ENCODE assay signal across 20 mouse cellular contexts in genomic region chr1:106703183-106703582, GRCm38 (mm10). TPM values are rescaled to one million over a fixed set of nuclear protein-coding genes. Genes with fewer than 3 reads are reported as not detected.
DNase-seq lines count a peak whose midpoint lies in the region; ATAC-seq and TF ChIP-seq lines count a peak whose summit lies in the region.
"Had no signal": no experiment of that assay in that cellular context is flagged by ENCODE, and none has a peak within 500 bp of the region (broad histone marks: within the 10 kb centered on the region; RNA-seq: fewer than 3 reads in every experiment).

No protein-coding gene starts in this region.

- dilution Hi-C loops in CH12.LX (cut with MboI; ENCODE audit: extremely low pct_ligation_motif_present, extremely low pct_unique_long_range_greater_than_20kb, low sequenced_read_pairs): loop anchor here (25.0 kb wide), 1 partner anchor 166 kb away; no protein-coding TSS in a partner anchor

- peaks cover 23% of the 10 kb centered on the region for H3K79me2 ChIP-seq in CH12.LX (replicated peaks; ENCODE audit: control insufficient read depth, extremely low read depth, insufficient read depth, poor library complexity, severe bottlenecking)

- 43% methylated on average over 3 of the region's 3 CpGs for WGBS in heart, embryonic 15.5 days
- WGBS in kidney, adult 2 months: 51% methylated on average over 3 of the region's 3 CpGs
- 34% methylated on average over 3 of the region's 3 CpGs for WGBS in forebrain, embryonic 15.5 days
- WGBS in midbrain, postnatal 0 days: 52% methylated on average over 3 of the region's 3 CpGs

- in situ Hi-C loops in CH12.LX (cut with MboI; ENCODE audit: low pct_ligation_motif_present, low pct_unique_long_range_greater_than_20kb, low sequenced_read_pairs): loop anchor here (10.0 to 25.0 kb wide), 2 partner anchors 48 to 641 kb away; no protein-coding TSS in a partner anchor

- H3K27ac ChIP-seq in heart, embryonic 15.5 days: no peak overlapping the region
- H3K27ac ChIP-seq in kidney, adult 2 months (ENCODE audit: insufficient read depth, low read depth, low read length): peak overlapping the region; percentile 73
- no peak overlapping the region; the same call in 1 of the 2 replicates for H3K27ac ChIP-seq in CH12.LX (ENCODE audit: insufficient read depth, low read depth)
- peak overlapping the region; percentile 62 for H3K27ac ChIP-seq in forebrain, embryonic 15.5 days (replicated peaks)
- H3K27ac ChIP-seq in midbrain, postnatal 0 days (ENCODE audit: low read depth, low read length): no peak overlapping the region
- H3K27ac ChIP-seq: heart, embryonic 10.5 days; intestine, embryonic 15.5 days; kidney, embryonic 15.5 days; liver, embryonic 15.5 days; neural tube, embryonic 12.5 days had no signal

- H3K9ac ChIP-seq in heart, embryonic 15.5 days: no peak overlapping the region
- H3K9ac ChIP-seq in CH12.LX (ENCODE audit: insufficient read depth, low read depth): no peak overlapping the region; the same call in 1 of the 2 replicates
- no peak overlapping the region for H3K9ac ChIP-seq in forebrain, embryonic 15.5 days (replicated peaks)
- H3K9ac ChIP-seq in midbrain, postnatal 0 days (replicated peaks; ENCODE audit: low read length, poor library complexity, severe bottlenecking): no peak overlapping the region
- H3K9ac ChIP-seq: intestine, embryonic 15.5 days; kidney, embryonic 15.5 days; liver, embryonic 15.5 days; neural tube, embryonic 12.5 days had no signal

- no peak for ATAC-seq in heart, embryonic 15.5 days (replicated peaks; ENCODE audit: insufficient number of reproducible peaks, insufficient read depth, low FRiP score, low read depth)
- peak; percentile 46 for ATAC-seq in forebrain, embryonic 15.5 days (replicated peaks)
- no peak for ATAC-seq in midbrain, postnatal 0 days (ENCODE audit: low FRiP score)
- ATAC-seq: intestine, embryonic 15.5 days had no signal

- H3K4me3 ChIP-seq in heart, embryonic 15.5 days: no peak overlapping the region
- H3K4me3 ChIP-seq in kidney, adult 2 months (ENCODE audit: insufficient read depth, low read depth, low read length): no peak overlapping the region
- H3K4me3 ChIP-seq in CH12.LX (replicated peaks in 1 of 3; ENCODE audit: low read depth in 2 of 3, low read length in 2 of 3, poor library complexity in 1 of 3): no peak overlapping the region
- no peak overlapping the region for H3K4me3 ChIP-seq in forebrain, embryonic 15.5 days
- H3K4me3 ChIP-seq in midbrain, postnatal 0 days (ENCODE audit: low read depth, low read length): no peak overlapping the region
- H3K4me3 ChIP-seq: heart, embryonic 10.5 days; intestine, embryonic 15.5 days; kidney, embryonic 15.5 days; liver, embryonic 15.5 days; neural tube, embryonic 12.5 days had no signal

- DNase-seq in heart, postnatal 14 days: no peak
- no peak for DNase-seq in kidney, adult 2 months
- DNase-seq in kidney, postnatal 25 days: no peak
- DNase-seq in CH12.LX (ENCODE audit: extremely low read depth): no peak
- DNase-seq in urinary bladder, postnatal 10 days (ENCODE audit: low spot score): no peak
- no peak for DNase-seq in midbrain, postnatal 0 days (ENCODE audit: low spot score)
- DNase-seq: adrenal gland, postnatal 10 days; cerebellum, adult 18-20 months; gastrocnemius, postnatal 36 days; layer of hippocampus, adult 9-11 months; right cerebral cortex, postnatal 25 days; spleen, adult 18-20 months had no signal

- no peaks in the 10 kb centered on the region for H3K36me3 ChIP-seq in heart, embryonic 15.5 days
- no peaks in the 10 kb centered on the region for H3K36me3 ChIP-seq in kidney, adult 2 months (ENCODE audit: control insufficient read depth, insufficient read depth, low read length)
- peaks cover 0 to 7% of the 10 kb centered on the region in 2 experiments for H3K36me3 ChIP-seq in CH12.LX (replicated peaks in 1 of 2; ENCODE audit: control insufficient read depth in 1 of 2, insufficient read depth in 1 of 2, low read length in 1 of 2)
- H3K36me3 ChIP-seq in forebrain, embryonic 15.5 days: no peaks in the 10 kb centered on the region
- no peaks in the 10 kb centered on the region for H3K36me3 ChIP-seq in midbrain, postnatal 0 days (ENCODE audit: insufficient read depth, low read length)
- H3K36me3 ChIP-seq: heart, embryonic 10.5 days; intestine, embryonic 15.5 days; kidney, embryonic 15.5 days; liver, embryonic 15.5 days; neural tube, embryonic 12.5 days had no signal

- no peak for TF ChIP-seq EP300 in CH12.LX (IDR thresholded peaks at IDR 0.05; ENCODE audit: low read length)

- H3K4me1 ChIP-seq in heart, embryonic 15.5 days (replicated peaks): peaks cover 10% of the 10 kb centered on the region
- H3K4me1 ChIP-seq in kidney, adult 2 months (ENCODE audit: control insufficient read depth, insufficient read depth, low read length): peaks cover 19% of the 10 kb centered on the region
- H3K4me1 ChIP-seq in CH12.LX (ENCODE audit: control insufficient read depth in 1 of 2, insufficient read depth in 2 of 2): peaks cover 6 to 51% of the 10 kb centered on the region in 2 experiments; a peak in 3 of 4 replicates
- peaks cover 28% of the 10 kb centered on the region for H3K4me1 ChIP-seq in forebrain, embryonic 15.5 days
- H3K4me1 ChIP-seq in midbrain, postnatal 0 days (ENCODE audit: insufficient read depth, low read length): peaks cover 1% of the 10 kb centered on the region; the same call in 1 of the 2 replicates
- H3K4me1 ChIP-seq: intestine, embryonic 15.5 days; liver, embryonic 15.5 days; neural tube, embryonic 12.5 days had no signal

- no peak for TF ChIP-seq POLR2A in kidney, adult 2 months (IDR thresholded peaks at IDR 0.05; ENCODE audit: low read depth, low read length)
- TF ChIP-seq POLR2A in CH12.LX (IDR thresholded peaks at IDR 0.05; ENCODE audit: low read depth, low read length): no peak

- no peak for TF ChIP-seq RAD21 in CH12.LX (IDR thresholded peaks at IDR 0.05; ENCODE audit: low read depth, low read length)

- no peaks in the 10 kb centered on the region for H3K27me3 ChIP-seq in heart, embryonic 15.5 days
- H3K27me3 ChIP-seq in kidney, adult 2 months (replicated peaks; ENCODE audit: control insufficient read depth, insufficient read depth, low read length): no peaks in the 10 kb centered on the region
- H3K27me3 ChIP-seq in CH12.LX (replicated peaks): no peaks in the 10 kb centered on the region
- H3K27me3 ChIP-seq in forebrain, embryonic 15.5 days: no peaks in the 10 kb centered on the region
- H3K27me3 ChIP-seq in midbrain, postnatal 0 days (ENCODE audit: insufficient read depth, low read length): no peaks in the 10 kb centered on the region
- H3K27me3 ChIP-seq: intestine, embryonic 15.5 days; kidney, embryonic 15.5 days; liver, embryonic 15.5 days; neural tube, embryonic 12.5 days had no signal

- H3K9me3 ChIP-seq in heart, embryonic 15.5 days (replicated peaks): no peaks in the 10 kb centered on the region
- no peaks in the 10 kb centered on the region for H3K9me3 ChIP-seq in CH12.LX (replicated peaks; ENCODE audit: low read length)
- H3K9me3 ChIP-seq in forebrain, embryonic 15.5 days: no peaks in the 10 kb centered on the region
- no peaks in the 10 kb centered on the region for H3K9me3 ChIP-seq in midbrain, postnatal 0 days (ENCODE audit: low read length)
- H3K9me3 ChIP-seq: heart, embryonic 10.5 days; intestine, embryonic 15.5 days; kidney, embryonic 15.5 days; liver, embryonic 15.5 days; neural tube, embryonic 12.5 days had no signal

- intact Hi-C loops in heart, postnatal 14 days (cut with DNase I): no loop called here

- 0 out of 2 replicates have a peak overlapping the region, but pooled peaks have one; percentile 0 for H3K4me2 ChIP-seq in heart, embryonic 15.5 days
- H3K4me2 ChIP-seq in CH12.LX (ENCODE audit: insufficient read depth, low read depth, poor library complexity, severe bottlenecking): peak overlapping the region; percentile 32; the same call in 1 of the 2 replicates
- no peak overlapping the region for H3K4me2 ChIP-seq in forebrain, embryonic 15.5 days (replicated peaks)
- no peak overlapping the region for H3K4me2 ChIP-seq in midbrain, postnatal 0 days (ENCODE audit: low read depth, low read length, poor library complexity, severe bottlenecking)
- H3K4me2 ChIP-seq: intestine, embryonic 15.5 days; kidney, embryonic 15.5 days; liver, embryonic 15.5 days; midbrain, embryonic 11.5 days; neural tube, embryonic 12.5 days had no signal

- no peak for TF ChIP-seq CTCF in kidney, adult 2 months (conservative IDR thresholded peaks at IDR 0.05; ENCODE audit: insufficient read depth, insufficient read length, low read depth, low read length)
- no peak for TF ChIP-seq CTCF in CH12.LX (conservative IDR thresholded peaks at IDR 0.05 in 1 of 2, IDR thresholded peaks at IDR 0.05 in 1 of 2; ENCODE audit: low read depth in 2 of 2, low read length in 2 of 2)
- TF ChIP-seq CTCF in midbrain, postnatal 0 days (IDR thresholded peaks at IDR 0.05): no peak

TF ChIP-seq in CH12.LX, 34 proteins besides CTCF, POLR2A, EP300 and RAD21 (continues in another document):
- no peak for TF ChIP-seq E2F4 (IDR thresholded peaks at IDR 0.05; ENCODE audit: insufficient replicate concordance, low read depth, low read length)
- no peak for TF ChIP-seq TBP (conservative IDR thresholded peaks at IDR 0.05; ENCODE audit: low read depth, low read length)
- TF ChIP-seq MAFK (IDR thresholded peaks at IDR 0.05; ENCODE audit: insufficient replicate concordance, low read length): no peak
- TF ChIP-seq RCOR1 (conservative IDR thresholded peaks at IDR 0.05; ENCODE audit: low read depth, low read length): no peak
- TF ChIP-seq MAX (IDR thresholded peaks at IDR 0.05; ENCODE audit: low read length): no peak

RNA-seq across cellular contexts. Expression of gene Bcl2, which starts 10.9 kb away (rescaled TPM):
- 7.4 and 10.1 TPM in 2 replicates for polyA plus RNA-seq in heart, embryonic 15.5 days (2015; fragmentation: Nextera tagmentation; extraction: Ambion mirVana)
- total RNA-seq in heart, postnatal 14 days (2021): 1 to 10 TPM; 5.6 to 7.0 TPM
- 1.9 and 2.6 TPM in 2 replicates for polyA plus RNA-seq in kidney, adult 2 months (2012; rRNA removed)
- 7.6 and 13.6 TPM in 2 replicates for total RNA-seq in CH12.LX (2012; rRNA removed)
- total RNA-seq in CH12.LX (2014; rRNA removed): 8.7 and 9.6 TPM in 2 replicates
- 4.5 and 4.7 TPM in 2 replicates for polyA plus RNA-seq in CH12.LX (2012; ENCODE audit: insufficient read length, low read depth)
- 13.2 and 15.3 TPM in 2 replicates for polyA plus RNA-seq in forebrain, embryonic 15.5 days (2015; fragmentation: Nextera tagmentation; extraction: Ambion mirVana)
- 13.5 and 18.8 TPM in 2 replicates for total RNA-seq in midbrain, postnatal 0 days (2014; rRNA removed)
- polyA plus RNA-seq in midbrain, postnatal 0 days (2015; fragmentation: Nextera tagmentation; extraction: Ambion mirVana): 6.8 and 9.0 TPM in 2 replicates

RNA-seq across cellular contexts. Expression of gene Kdsr, which starts 56.3 kb away (rescaled TPM):
- polyA plus RNA-seq in heart, embryonic 15.5 days (2015; fragmentation: Nextera tagmentation; extraction: Ambion mirVana): 7.4 and 9.0 TPM in 2 replicates
- total RNA-seq in heart, postnatal 14 days (2021): 1 to 10 TPM; 6.2 to 9.0 TPM
- polyA plus RNA-seq in kidney, adult 2 months (2012; rRNA removed): 7.6 and 13.3 TPM in 2 replicates
- total RNA-seq in CH12.LX (2012; rRNA removed): 4.7 and 6.4 TPM in 2 replicates
- 3.3 and 3.8 TPM in 2 replicates for total RNA-seq in CH12.LX (2014; rRNA removed)
- polyA plus RNA-seq in CH12.LX (2012; ENCODE audit: insufficient read length, low read depth): 6.3 and 8.5 TPM in 2 replicates
- polyA plus RNA-seq in forebrain, embryonic 15.5 days (2015; fragmentation: Nextera tagmentation; extraction: Ambion mirVana): 13.0 and 14.4 TPM in 2 replicates
- 10.6 and 14.3 TPM in 2 replicates for total RNA-seq in midbrain, postnatal 0 days (2014; rRNA removed)
- 17.1 and 18.9 TPM in 2 replicates for polyA plus RNA-seq in midbrain, postnatal 0 days (2015; fragmentation: Nextera tagmentation; extraction: Ambion mirVana)

Comparison
In these comparisons a context has a peak if more than half of its experiments do, and no peak if none do; other contexts are left out.
1. H3K27ac ChIP-seq: peak in kidney, adult 2 months (single experiment) and forebrain, embryonic 15.5 days (single experiment); none in heart, embryonic 15.5 days (single experiment), CH12.LX (single experiment) and midbrain, postnatal 0 days (single experiment).
2. H3K4me2 ChIP-seq: peak in heart, embryonic 15.5 days (single experiment) and CH12.LX (single experiment); none in forebrain, embryonic 15.5 days (single experiment) and midbrain, postnatal 0 days (single experiment).